Mouse (Mus musculus) liver, embryonic 12.5 days (tissue): ENCODE measurements around the gene Olfr750. TPM values are rescaled to one million over a fixed set of nuclear protein-coding genes. Genes with fewer than 3 reads are reported as not detected.

ENCODE experiments used
- ATAC-seq: fragments of 200-750 bp; cut with Nextera tagmentation; 2 replicates; pipeline ENCODE4 v1.8.0; 2017; ENCODE audit warnings: moderate number of reproducible peaks, mild to moderate bottlenecking, moderate library complexity
- H3K27ac ChIP-seq: fragments of 300-500 bp; sonication (generic); 2 replicates; pipeline ENCODE4 v1.5.1; 2016; ENCODE audit warnings: mild to moderate bottlenecking
- H3K27me3 ChIP-seq: fragments of 300-500 bp; sonication (generic); replicated peaks from 2 replicates; pipeline ENCODE4 v1.6.1; 2016; ENCODE audit warnings: mild to moderate bottlenecking, moderate library complexity
- H3K36me3 ChIP-seq: fragments of 300-500 bp; sonication (generic); 2 replicates; pipeline ENCODE4 v1.6.1; 2016; ENCODE audit warnings: mild to moderate bottlenecking, moderate library complexity
- H3K4me1 ChIP-seq: fragments of 300-500 bp; sonication (generic); 2 replicates; pipeline ENCODE4 v1.6.1; 2016
- H3K4me2 ChIP-seq: fragments of 300-500 bp; sonication (generic); 2 replicates; pipeline ENCODE4 v1.6.1; 2016; ENCODE audit warnings: mild to moderate bottlenecking, moderate library complexity
- H3K4me3 ChIP-seq: fragments of 300-500 bp; sonication (generic); 2 replicates; pipeline ENCODE4 v1.5.1; 2016; ENCODE audit warnings: mild to moderate bottlenecking, moderate library complexity
- H3K9ac ChIP-seq: fragments of 300-500 bp; sonication (generic); 2 replicates; pipeline ENCODE4 v1.6.1; 2016; ENCODE audit warnings: mild to moderate bottlenecking, moderate library complexity
- H3K9me3 ChIP-seq: fragments of 300-500 bp; sonication (generic); replicated peaks from 2 replicates; pipeline ENCODE4 v1.6.1; 2016; ENCODE audit warnings: mild to moderate bottlenecking, moderate library complexity
- WGBS: fragments of 180-500 bp; shearing (Covaris S2); methylation state at CpG from one replicate; pipeline ENCODE4 v1.1.7; 2016; ENCODE audit not compliant: insufficient replicate concordance; 5-methylcytosine and 5-hydroxymethylcytosine counted together
- polyA plus RNA-seq: library from polyadenylated mRNA; unstranded; fragments of >200 nt; fragmentation: Nextera tagmentation; extraction: Ambion mirVana; gene quantifications from 2 replicates; pipeline ENCODE4 v1.2.1, GENCODE M21; 2016

The Olfr750 gene
- polyA plus RNA-seq, 1 experiment from 2014 or later, result not detected

GRCm38 (mm10) chr14:51051941-51052340, 22.3 kb downstream of the Olfr750 start:
- no peak overlapping the region for H3K9ac ChIP-seq
- ATAC-seq, result no peak
- peaks cover 7% of the 10 kb centered on the region; the same call in 1 of the 2 replicates for H3K4me1 ChIP-seq
- no peaks in the 10 kb centered on the region for H3K9me3 ChIP-seq
- no peaks in the 10 kb centered on the region for H3K36me3 ChIP-seq
- H3K4me3 ChIP-seq, result no peak overlapping the region
- no peak overlapping the region for H3K27ac ChIP-seq
- H3K4me2 ChIP-seq, result no peak overlapping the region
- WGBS, result 71% methylated on average over 5 of the region's 5 CpGs
- H3K27me3 ChIP-seq, result no peaks in the 10 kb centered on the region

GRCm38 (mm10) chr14:51050063-51050462, 24.2 kb downstream of the Olfr750 start, which contains the start of gene Rnase11:
Gene Rnase11, minus strand, starts transcription at chr14:51050163.
- H3K9me3 ChIP-seq, result no peaks in the 10 kb centered on the region
- ATAC-seq, result no peak
- no peaks in the 10 kb centered on the region for H3K36me3 ChIP-seq
- 61% methylated on average over 2 of the region's 2 CpGs for WGBS
- peaks cover 6% of the 10 kb centered on the region; the same call in 1 of the 2 replicates for H3K4me1 ChIP-seq
- no peaks in the 10 kb centered on the region for H3K27me3 ChIP-seq
- H3K27ac ChIP-seq, result no peak within 1 kb of the TSS
- no peak within 1 kb of the TSS for H3K4me3 ChIP-seq
- H3K9ac ChIP-seq, result no peak within 1 kb of the TSS
- no peak within 1 kb of the TSS for H3K4me2 ChIP-seq

GRCm38 (mm10) chr14:51047846-51048245, 26.4 kb downstream of the Olfr750 start:
- H3K27ac ChIP-seq, result no peak overlapping the region
- no peak overlapping the region for H3K4me2 ChIP-seq
- H3K27me3 ChIP-seq, result no peaks in the 10 kb centered on the region
- 20% methylated on average over 5 of the region's 5 CpGs for WGBS
- H3K4me3 ChIP-seq, result no peak overlapping the region
- ATAC-seq, result no peak
- H3K9ac ChIP-seq, result no peak overlapping the region
- no peaks in the 10 kb centered on the region for H3K4me1 ChIP-seq
- no peaks in the 10 kb centered on the region for H3K9me3 ChIP-seq
- no peaks in the 10 kb centered on the region for H3K36me3 ChIP-seq

- no peaks in the 10 kb centered on the region for H3K27me3 ChIP-seq
- no peaks in the 10 kb centered on the region for H3K9me3 ChIP-seq
- no peak for ATAC-seq
- no peak within 1 kb of the TSS for H3K4me2 ChIP-seq
- no peak within 1 kb of the TSS for H3K27ac ChIP-seq
- 69% methylated on average over 6 of the region's 6 CpGs for whole genome bisulfite sequencing
- H3K4me1 ChIP-seq, result no peaks in the 10 kb centered on the region
- H3K9ac ChIP-seq, result no peak within 1 kb of the TSS
- H3K4me3 ChIP-seq, result no peak within 1 kb of the TSS
- H3K36me3 ChIP-seq, result no peaks in the 10 kb centered on the region
These were observed 32.5 kb downstream of the Olfr750 start, which contains the start of gene Rnase9 for GRCm38 (mm10) chr14:51041769-51042168. Gene Rnase9, minus strand, starts transcription at chr14:51041869.

- H3K4me2 ChIP-seq, result no peak overlapping the region
- no peaks in the 10 kb centered on the region for H3K4me1 ChIP-seq
These were observed 38.0 kb downstream of the Olfr750 start for GRCm38 (mm10) chr14:51036214-51036613.

GRCm38 (mm10) chr14:51035206-51035605, 39.0 kb downstream of the Olfr750 start:
- WGBS, result 66% methylated on average over 1 of the region's 1 CpGs
- ATAC-seq, result no peak
- no peaks in the 10 kb centered on the region for H3K36me3 ChIP-seq

More at GRCm38 (mm10) chr14:51036214-51036613, 38.0 kb downstream of the Olfr750 start:
- Histone ChIP-seq H3K9ac (no peak overlapping the region), H3K36me3 (no peaks in the 10 kb centered on the region), H3K9me3 (no peaks in the 10 kb centered on the region), H3K4me3 (no peak overlapping the region), H3K27me3 (no peaks in the 10 kb centered on the region), H3K27ac (no peak overlapping the region)
- WGBS, result 68% methylated on average over 4 of the region's 4 CpGs
- no peak for ATAC-seq

GRCm38 (mm10) chr14:51027387-51028155, 46.7 kb downstream of the Olfr750 start:
- Histone ChIP-seq H3K4me1 (no peaks in the 10 kb centered on the region), H3K9me3 (no peaks in the 10 kb centered on the region), H3K27me3 (no peaks in the 10 kb centered on the region), H3K4me3 (no peak overlapping the region), H3K9ac (no peak overlapping the region), H3K36me3 (no peaks in the 10 kb centered on the region), H3K4me2 (no peak overlapping the region), H3K27ac (no peak overlapping the region)
- WGBS, result 51% methylated on average over 3 of the region's 3 CpGs
- ATAC-seq, result peak; percentile 46; the same call in 1 of the 2 replicates

More at GRCm38 (mm10) chr14:51035206-51035605, 39.0 kb downstream of the Olfr750 start:
- H3K9ac ChIP-seq, result no peak overlapping the region
- H3K27me3 ChIP-seq, result no peaks in the 10 kb centered on the region
- no peaks in the 10 kb centered on the region for H3K4me1 ChIP-seq
- H3K9me3 ChIP-seq, result no peaks in the 10 kb centered on the region
- no peak overlapping the region for H3K27ac ChIP-seq
- H3K4me3 ChIP-seq, result no peak overlapping the region
- no peak overlapping the region for H3K4me2 ChIP-seq

- H3K9ac ChIP-seq, result no peak overlapping the region
- peak; percentile 61; the same call in 1 of the 2 replicates for ATAC-seq
- H3K27me3 ChIP-seq, result no peaks in the 10 kb centered on the region
- 33% methylated on average over 5 of the region's 5 CpGs for WGBS
- no peaks in the 10 kb centered on the region for H3K36me3 ChIP-seq
- H3K4me3 ChIP-seq, result no peak overlapping the region
- H3K4me2 ChIP-seq, result no peak overlapping the region
- no peaks in the 10 kb centered on the region for H3K9me3 ChIP-seq
- H3K4me1 ChIP-seq, result no peaks in the 10 kb centered on the region
- no peak overlapping the region for H3K27ac ChIP-seq
These were observed 47.7 kb downstream of the Olfr750 start for GRCm38 (mm10) chr14:51026391-51027133.

- WGBS, result 42% methylated on average over 1 of the region's 1 CpGs
- H3K36me3 ChIP-seq, result no peaks in the 10 kb centered on the region
- no peak for ATAC-seq
- H3K27me3 ChIP-seq, result no peaks in the 10 kb centered on the region
- H3K4me3 ChIP-seq, result no peak overlapping the region
- H3K9ac ChIP-seq, result no peak overlapping the region
- H3K4me1 ChIP-seq, result no peaks in the 10 kb centered on the region
- H3K9me3 ChIP-seq, result no peaks in the 10 kb centered on the region
- no peak overlapping the region for H3K4me2 ChIP-seq
- no peak overlapping the region for H3K27ac ChIP-seq
These were observed 49.4 kb downstream of the Olfr750 start for GRCm38 (mm10) chr14:51024820-51025219.

- Histone ChIP-seq H3K4me2 (no peak overlapping the region), H3K27ac (no peak overlapping the region), H3K9me3 (no peaks in the 10 kb centered on the region), H3K27me3 (no peaks in the 10 kb centered on the region), H3K4me3 (no peak overlapping the region), H3K4me1 (no peaks in the 10 kb centered on the region), H3K36me3 (no peaks in the 10 kb centered on the region), H3K9ac (no peak overlapping the region)
- no peak for ATAC-seq
- WGBS, result 75% methylated on average over 4 of the region's 4 CpGs
These were observed 50.8 kb downstream of the Olfr750 start for GRCm38 (mm10) chr14:51023457-51023856.

GRCm38 (mm10) chr14:51017256-51017655, 57.0 kb downstream of the Olfr750 start:
- Histone ChIP-seq H3K27ac (no peak overlapping the region), H3K36me3 (no peaks in the 10 kb centered on the region), H3K9ac (no peak overlapping the region), H3K27me3 (no peaks in the 10 kb centered on the region), H3K4me2 (no peak overlapping the region), H3K4me3 (no peak overlapping the region), H3K9me3 (no peaks in the 10 kb centered on the region), H3K4me1 (no peaks in the 10 kb centered on the region)
- no peak for ATAC-seq
- WGBS, result 59% methylated on average over 3 of the region's 3 CpGs
